Mouse (Mus musculus): ENCODE results near the gene Zdhhc6. TPM values are rescaled to one million over a fixed set of nuclear protein-coding genes. Genes with fewer than 3 reads are reported as not detected.

Zdhhc6 gene
- polyA plus RNA-seq, 1 experiment from 2014 or later = 63.9 TPM

DNA sequence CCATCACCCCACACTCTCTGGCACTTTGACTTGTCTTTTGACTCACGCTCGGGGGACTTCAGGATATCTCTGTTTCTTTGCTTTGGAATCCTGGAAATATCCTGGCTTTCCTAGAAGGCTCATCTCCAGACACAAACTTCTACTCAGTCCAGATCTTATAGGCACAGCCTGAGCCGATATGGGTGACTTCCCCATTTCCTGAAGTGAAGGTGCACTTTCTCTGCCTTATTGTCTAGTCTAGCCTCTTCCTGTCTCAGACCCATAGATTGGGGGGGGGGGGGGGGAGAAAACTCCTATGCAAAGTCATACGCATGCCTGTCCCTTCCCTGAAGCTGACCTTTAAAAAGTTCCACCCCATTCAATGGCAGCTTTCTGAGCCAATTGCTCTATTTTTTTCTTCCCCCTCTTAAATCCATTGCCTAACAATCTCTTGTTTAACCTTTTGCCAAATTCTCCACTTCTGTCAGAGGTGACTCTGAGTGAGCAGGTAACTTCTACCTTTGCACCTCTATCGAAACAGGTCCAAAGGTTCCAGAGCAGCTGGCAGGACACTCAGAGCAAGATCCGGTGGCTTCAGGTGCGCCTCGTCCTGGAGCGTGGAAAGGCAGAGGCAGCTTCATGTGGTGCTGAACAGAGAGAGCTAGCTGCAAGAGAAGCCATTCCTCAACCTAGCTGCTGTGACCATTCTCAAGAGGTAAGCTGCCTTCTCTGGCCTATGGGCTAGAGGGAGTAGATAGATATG, 64.3 kb downstream of the Zdhhc6 start, which contains the start of gene Acsl5:
Gene Acsl5 (plus strand): TSS at position 556 of the 742 bp plus-strand sequence.
- Histone ChIP-seq H3K27me3 (ENCODE audit: control insufficient read depth, insufficient read depth, low read length) (no peaks in the 10 kb centered on the region), H3K4me2 (ENCODE audit: low read length) (no peak within 1 kb of the TSS; the same call in 1 of the 2 replicates), H3K9ac (ENCODE audit: low read length) (no peak within 1 kb of the TSS), H3K4me3 (ENCODE audit: control insufficient read depth in 1 of 2, insufficient read depth in 1 of 2, low read depth in 1 of 2, low read length in 2 of 2) (no peak within 1 kb of the TSS), H3K9me3 (ENCODE audit: control insufficient read depth, low read length) (no peaks in the 10 kb centered on the region), H3K27ac (replicated peaks in 1 of 2; ENCODE audit: control insufficient read depth in 1 of 2, insufficient read depth in 1 of 2, low read depth in 2 of 2, low read length in 2 of 2) (no peak within 1 kb of the TSS), H3K4me1 (ENCODE audit: control insufficient read depth in 2 of 2, insufficient read depth in 2 of 2, low read length in 2 of 2) (peaks cover 4 to 16% of the 10 kb centered on the region in 2 experiments; a peak in 3 of 4 replicates), H3K36me3 (ENCODE audit: control insufficient read depth, insufficient read depth, low read length) (no peaks in the 10 kb centered on the region)
- 84% methylated on average over 9 of the region's 9 CpGs for WGBS
- ATAC-seq (ENCODE audit: insufficient number of reproducible peaks, insufficient read depth, low FRiP score, low read depth) = no peak

DNA sequence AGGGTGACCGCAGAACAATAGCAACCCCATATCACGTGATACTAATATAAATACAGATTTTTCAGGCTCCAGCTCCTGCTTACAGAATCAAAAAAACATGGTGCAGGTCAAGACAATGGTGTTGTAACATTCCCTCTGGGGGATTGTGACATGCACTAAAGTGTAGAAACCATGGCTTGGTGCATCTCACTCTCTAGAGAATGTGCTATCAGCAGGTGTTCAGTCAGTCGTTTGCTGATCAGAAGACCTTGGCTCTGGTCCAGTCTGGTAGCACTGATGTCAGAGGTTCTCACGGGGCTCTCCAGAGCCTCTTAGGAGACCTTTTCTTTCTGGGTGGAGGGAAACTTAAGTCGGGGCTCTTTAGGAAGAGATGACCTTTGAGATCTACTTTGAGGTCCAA, 65.4 kb downstream of the Zdhhc6 start:
- no peak overlapping the region for H3K27ac ChIP-seq (replicated peaks in 1 of 2; ENCODE audit: control insufficient read depth in 1 of 2, insufficient read depth in 1 of 2, low read depth in 2 of 2, low read length in 2 of 2)
- H3K9me3 ChIP-seq (ENCODE audit: control insufficient read depth, low read length) = no peaks in the 10 kb centered on the region
- H3K4me2 ChIP-seq (ENCODE audit: low read length) = no peak overlapping the region
- WGBS = 67% methylated on average over 5 of the region's 5 CpGs
- peaks cover 4 to 16% of the 10 kb centered on the region in 2 experiments; a peak in 3 of 4 replicates for H3K4me1 ChIP-seq (ENCODE audit: control insufficient read depth in 2 of 2, insufficient read depth in 2 of 2, low read length in 2 of 2)
- no peaks in the 10 kb centered on the region for H3K36me3 ChIP-seq (ENCODE audit: control insufficient read depth, insufficient read depth, low read length)
- no peak overlapping the region for H3K9ac ChIP-seq (ENCODE audit: low read length)
- no peaks in the 10 kb centered on the region for H3K27me3 ChIP-seq (ENCODE audit: control insufficient read depth, insufficient read depth, low read length)
- no peak for ATAC-seq (ENCODE audit: insufficient number of reproducible peaks, insufficient read depth, low FRiP score, low read depth)
- H3K4me3 ChIP-seq (ENCODE audit: control insufficient read depth in 1 of 2, insufficient read depth in 1 of 2, low read depth in 1 of 2, low read length in 2 of 2) = no peak overlapping the region

DNA sequence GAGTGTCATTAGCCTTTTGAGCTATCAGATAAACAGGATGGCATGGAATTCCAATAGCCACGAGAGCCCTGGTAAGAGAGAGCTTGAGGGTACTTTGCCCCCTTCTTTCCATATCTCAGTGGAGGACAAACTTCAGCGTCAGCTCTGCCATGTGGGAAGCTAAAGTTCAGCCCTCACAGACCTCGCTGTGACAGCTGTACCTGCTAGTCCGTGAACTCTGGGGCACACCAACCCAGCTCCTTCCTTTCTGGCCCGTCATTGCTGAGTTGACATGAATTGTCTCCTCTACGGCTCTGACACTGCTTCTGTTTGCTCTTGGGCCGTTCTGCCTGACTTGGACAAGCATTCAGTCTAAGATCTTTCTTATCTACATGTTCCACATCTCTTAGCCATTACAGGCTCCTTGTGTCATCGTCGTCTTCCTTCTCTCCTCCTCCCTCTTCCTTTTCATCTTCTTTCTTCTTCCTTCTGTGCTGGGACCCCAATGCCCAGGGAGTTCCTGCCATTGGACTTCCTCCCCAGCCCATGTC, 67.8 kb downstream of the Zdhhc6 start:
- Histone ChIP-seq H3K4me1 (ENCODE audit: control insufficient read depth in 2 of 2, insufficient read depth in 2 of 2, low read length in 2 of 2) (peaks cover 8 to 10% of the 10 kb centered on the region in 2 experiments), H3K27ac (replicated peaks in 1 of 2; ENCODE audit: control insufficient read depth in 1 of 2, insufficient read depth in 1 of 2, low read depth in 2 of 2, low read length in 2 of 2) (no peak overlapping the region), H3K4me2 (ENCODE audit: low read length) (no peak overlapping the region), H3K9ac (ENCODE audit: low read length) (no peak overlapping the region), H3K9me3 (ENCODE audit: control insufficient read depth, low read length) (no peaks in the 10 kb centered on the region), H3K36me3 (ENCODE audit: control insufficient read depth, insufficient read depth, low read length) (no peaks in the 10 kb centered on the region), H3K4me3 (ENCODE audit: control insufficient read depth in 1 of 2, insufficient read depth in 1 of 2, low read depth in 1 of 2, low read length in 2 of 2) (no peak overlapping the region), H3K27me3 (ENCODE audit: control insufficient read depth, insufficient read depth, low read length) (no peaks in the 10 kb centered on the region)
- ATAC-seq (ENCODE audit: insufficient number of reproducible peaks, insufficient read depth, low FRiP score, low read depth) = no peak
- WGBS = 31% methylated on average over 9 of the region's 9 CpGs

DNA sequence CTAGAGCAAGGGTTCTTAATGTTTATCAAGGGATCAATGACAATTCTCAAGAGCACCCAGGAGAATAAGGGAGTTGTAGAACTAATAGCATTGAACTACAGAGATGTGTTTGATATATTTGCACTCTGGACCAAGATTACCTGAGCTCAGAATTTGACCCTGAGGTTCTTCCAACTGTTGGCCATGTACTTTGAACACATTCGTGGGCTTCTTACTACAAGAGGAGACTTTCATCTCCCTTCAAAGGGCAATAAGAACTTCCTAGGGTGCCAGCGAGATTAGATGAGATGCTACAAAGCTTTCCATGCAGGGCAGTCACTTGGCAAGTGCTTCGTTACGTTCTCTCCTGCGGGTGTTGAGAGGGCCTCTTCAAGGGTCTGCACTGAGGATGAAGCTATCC, 68.3 kb downstream of the Zdhhc6 start:
- 39% methylated on average over 5 of the region's 5 CpGs for WGBS
- Histone ChIP-seq H3K27me3 (ENCODE audit: control insufficient read depth, insufficient read depth, low read length) (no peaks in the 10 kb centered on the region), H3K4me3 (ENCODE audit: control insufficient read depth in 1 of 2, insufficient read depth in 1 of 2, low read depth in 1 of 2, low read length in 2 of 2) (no peak overlapping the region), H3K4me2 (ENCODE audit: low read length) (no peak overlapping the region), H3K9ac (ENCODE audit: low read length) (no peak overlapping the region), H3K9me3 (ENCODE audit: control insufficient read depth, low read length) (no peaks in the 10 kb centered on the region), H3K27ac (replicated peaks in 1 of 2; ENCODE audit: control insufficient read depth in 1 of 2, insufficient read depth in 1 of 2, low read depth in 2 of 2, low read length in 2 of 2) (no peak overlapping the region), H3K36me3 (ENCODE audit: control insufficient read depth, insufficient read depth, low read length) (no peaks in the 10 kb centered on the region), H3K4me1 (ENCODE audit: control insufficient read depth in 2 of 2, insufficient read depth in 2 of 2, low read length in 2 of 2) (peaks cover 7 to 8% of the 10 kb centered on the region in 2 experiments)
- ATAC-seq (ENCODE audit: insufficient number of reproducible peaks, insufficient read depth, low FRiP score, low read depth) = no peak

DNA sequence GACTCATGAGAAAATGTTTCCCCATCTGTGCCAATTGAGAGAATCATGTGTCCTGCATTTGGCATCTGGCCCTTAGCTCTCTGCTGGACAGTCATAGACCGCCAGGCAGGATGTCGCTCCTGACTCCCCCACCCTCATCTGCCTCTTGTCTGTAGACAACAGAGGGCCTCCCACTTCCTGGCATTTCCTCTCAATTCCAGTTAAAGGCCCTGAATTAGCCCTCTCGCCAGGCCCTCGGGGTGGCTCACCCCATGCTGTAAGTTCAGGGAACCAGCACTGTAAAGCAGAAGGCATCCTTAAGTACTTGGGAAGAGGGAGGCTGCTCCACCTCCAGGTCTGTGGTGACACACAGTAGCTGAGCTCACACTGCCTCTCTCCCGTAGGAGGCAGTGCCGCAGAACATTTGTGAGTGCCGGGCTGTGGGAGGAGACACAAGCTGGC, 71.0 kb downstream of the Zdhhc6 start:
- H3K27me3 ChIP-seq (ENCODE audit: control insufficient read depth, insufficient read depth, low read length) = no peaks in the 10 kb centered on the region
- no peak overlapping the region for H3K4me3 ChIP-seq (ENCODE audit: control insufficient read depth in 1 of 2, insufficient read depth in 1 of 2, low read depth in 1 of 2, low read length in 2 of 2)
- 0 out of 2 replicates have a peak overlapping the region, but pooled peaks have one; percentile 2 for H3K4me2 ChIP-seq (ENCODE audit: low read length)
- peak; percentile 86 for ATAC-seq (ENCODE audit: insufficient number of reproducible peaks, insufficient read depth, low FRiP score, low read depth)
- H3K9me3 ChIP-seq (ENCODE audit: control insufficient read depth, low read length) = no peaks in the 10 kb centered on the region
- H3K9ac ChIP-seq (ENCODE audit: low read length) = no peak overlapping the region
- H3K36me3 ChIP-seq (ENCODE audit: control insufficient read depth, insufficient read depth, low read length) = no peaks in the 10 kb centered on the region
- H3K4me1 ChIP-seq (ENCODE audit: control insufficient read depth in 2 of 2, insufficient read depth in 2 of 2, low read length in 2 of 2) = peaks cover 7 to 8% of the 10 kb centered on the region in 2 experiments
- 15% methylated on average over 7 of the region's 7 CpGs for WGBS
- H3K27ac ChIP-seq (replicated peaks in 1 of 2; ENCODE audit: control insufficient read depth in 1 of 2, insufficient read depth in 1 of 2, low read depth in 2 of 2, low read length in 2 of 2) = peak overlapping the region; percentile 50 to 73

DNA sequence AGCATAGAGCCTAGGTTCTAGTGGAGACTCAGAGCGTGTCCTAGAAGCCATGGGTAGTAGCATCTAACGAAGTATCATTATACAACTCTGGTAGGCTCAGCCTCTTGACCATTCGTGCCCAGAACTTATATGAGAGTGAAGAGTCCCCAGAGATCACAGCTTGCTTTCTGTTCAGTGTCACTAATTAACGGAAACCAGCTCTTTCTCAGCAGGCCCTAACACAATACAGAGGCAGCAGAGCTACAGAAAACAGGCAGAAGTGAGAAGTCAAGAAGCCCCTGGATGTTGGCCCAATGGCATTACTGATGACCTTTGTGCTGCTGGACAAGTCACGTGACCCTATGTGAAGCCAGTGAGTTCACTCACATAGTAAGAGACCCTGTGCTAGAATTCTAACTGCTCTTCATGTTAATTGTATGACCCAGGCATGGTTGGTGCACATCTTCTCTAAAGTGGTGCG, 74.6 kb downstream of the Zdhhc6 start, which contains the start of gene Gucy2g:
Gene Gucy2g (minus strand): TSS at position 51 of the 460 bp plus-strand sequence.
- no peaks in the 10 kb centered on the region for H3K27me3 ChIP-seq (ENCODE audit: control insufficient read depth, insufficient read depth, low read length)
- no peaks in the 10 kb centered on the region for H3K36me3 ChIP-seq (ENCODE audit: control insufficient read depth, insufficient read depth, low read length)
- H3K9me3 ChIP-seq (ENCODE audit: control insufficient read depth, low read length) = no peaks in the 10 kb centered on the region
- H3K9ac ChIP-seq (ENCODE audit: low read length) = no peak within 1 kb of the TSS
- no peak for ATAC-seq (ENCODE audit: insufficient number of reproducible peaks, insufficient read depth, low FRiP score, low read depth)
- WGBS = 76% methylated on average over 6 of the region's 6 CpGs
- no peak within 1 kb of the TSS for H3K4me3 ChIP-seq (ENCODE audit: control insufficient read depth in 1 of 2, insufficient read depth in 1 of 2, low read depth in 1 of 2, low read length in 2 of 2)
- H3K27ac ChIP-seq (replicated peaks in 1 of 2; ENCODE audit: control insufficient read depth in 1 of 2, insufficient read depth in 1 of 2, low read depth in 2 of 2, low read length in 2 of 2) = no peak within 1 kb of the TSS
- H3K4me1 ChIP-seq (ENCODE audit: control insufficient read depth in 2 of 2, insufficient read depth in 2 of 2, low read length in 2 of 2) = peaks cover 6 to 7% of the 10 kb centered on the region in 2 experiments
- H3K4me2 ChIP-seq (ENCODE audit: low read length) = no peak within 1 kb of the TSS

DNA sequence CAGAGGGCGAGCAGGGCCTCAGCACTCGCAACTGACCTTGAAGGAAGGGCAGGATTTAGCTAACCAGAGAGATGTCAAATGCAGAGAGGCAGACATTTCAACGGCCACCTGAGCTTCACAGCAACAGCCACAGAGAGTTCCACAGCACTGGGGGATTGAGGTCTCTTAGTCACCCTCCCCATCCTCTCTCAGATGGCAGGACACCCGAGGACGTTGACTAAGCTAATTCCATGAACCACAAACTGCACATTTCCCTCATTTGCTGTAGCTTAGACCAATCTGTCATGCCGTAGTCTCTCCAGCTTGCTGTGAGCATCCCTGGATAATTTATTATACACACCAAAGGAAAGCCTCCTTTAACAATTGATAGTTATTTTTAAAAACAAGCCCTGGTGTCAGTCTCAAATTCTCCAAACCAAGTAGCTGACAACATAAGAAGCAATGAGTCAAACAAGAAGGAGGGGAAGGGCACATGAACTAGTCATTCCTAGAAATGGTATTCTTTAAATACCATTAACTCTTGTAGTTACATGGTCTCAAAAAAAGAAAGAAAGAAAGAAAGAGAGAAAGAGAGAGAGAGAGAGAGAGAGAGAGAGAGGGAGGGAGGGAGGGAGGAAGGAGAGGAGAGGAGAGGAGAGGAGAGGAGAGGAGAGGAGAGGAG, 75.9 kb downstream of the Zdhhc6 start:
- H3K4me2 ChIP-seq (ENCODE audit: low read length) = no peak overlapping the region
- WGBS = 54% methylated on average over 6 of the region's 6 CpGs
- ATAC-seq (ENCODE audit: insufficient number of reproducible peaks, insufficient read depth, low FRiP score, low read depth) = no peak

More for the DNA sequence above, 75.9 kb downstream of the Zdhhc6 start:
- Histone ChIP-seq H3K27ac (replicated peaks in 1 of 2; ENCODE audit: control insufficient read depth in 1 of 2, insufficient read depth in 1 of 2, low read depth in 2 of 2, low read length in 2 of 2) (no peak overlapping the region), H3K9me3 (ENCODE audit: control insufficient read depth, low read length) (no peaks in the 10 kb centered on the region), H3K4me3 (ENCODE audit: control insufficient read depth in 1 of 2, insufficient read depth in 1 of 2, low read depth in 1 of 2, low read length in 2 of 2) (no peak overlapping the region), H3K9ac (ENCODE audit: low read length) (no peak overlapping the region), H3K4me1 (ENCODE audit: control insufficient read depth in 2 of 2, insufficient read depth in 2 of 2, low read length in 2 of 2) (peaks cover 3 to 4% of the 10 kb centered on the region in 2 experiments; a peak in 3 of 4 replicates), H3K27me3 (ENCODE audit: control insufficient read depth, insufficient read depth, low read length) (no peaks in the 10 kb centered on the region), H3K36me3 (ENCODE audit: control insufficient read depth, insufficient read depth, low read length) (no peaks in the 10 kb centered on the region)

Data from heart, embryonic 14.5 days (tissue).